In the genomic region with DNA sequence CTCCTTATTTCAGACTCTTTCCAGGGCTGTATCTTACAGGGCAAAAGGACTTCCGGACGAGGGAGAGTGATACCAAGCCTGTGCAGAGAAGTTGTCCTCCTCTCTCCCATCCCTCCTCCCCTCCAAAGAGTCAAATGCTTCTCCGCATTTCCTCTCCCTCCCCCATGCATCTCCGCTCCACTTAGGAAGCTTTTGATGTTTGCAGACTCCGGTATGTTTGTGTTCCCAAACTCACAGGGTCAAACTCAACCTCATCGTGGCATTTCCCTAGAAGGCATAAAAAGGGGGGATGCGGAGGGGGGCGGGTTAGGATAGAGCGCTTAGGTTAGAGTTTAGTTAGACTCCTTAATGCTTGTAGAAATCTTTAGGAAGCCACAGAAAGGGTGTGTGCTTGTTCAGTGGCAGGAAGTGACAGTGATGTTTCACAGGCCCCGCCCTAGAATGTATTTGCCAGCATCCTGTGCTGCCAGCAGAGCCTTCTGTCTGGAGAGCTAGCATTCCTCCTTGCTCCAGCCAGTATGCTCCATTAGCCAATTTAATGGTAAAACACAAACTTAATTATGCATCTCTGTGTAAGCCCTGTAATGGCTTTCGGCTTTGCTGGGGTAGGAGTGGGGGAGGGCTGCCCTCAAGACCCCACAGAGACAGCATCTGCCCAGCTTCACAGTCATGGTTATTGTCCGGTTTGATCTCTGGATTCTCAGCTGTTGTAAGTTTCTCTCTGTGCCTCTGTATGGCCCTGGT, we compare ENCODE assay signal across 8 mouse cellular contexts. TPM values are rescaled to one million over a fixed set of nuclear protein-coding genes. Genes with fewer than 3 reads are reported as not detected.
DNase-seq lines count a peak whose midpoint lies in the region; ATAC-seq lines count a peak whose summit lies in the region.

No protein-coding gene starts in this region.

- H3K9me3 ChIP-seq in liver, embryonic 16.5 days (replicated peaks; ENCODE audit: control insufficient read depth, low read length), result no peaks in the 10 kb centered on the region

- H3K27ac ChIP-seq in liver, embryonic 16.5 days (ENCODE audit: low read length), result peak overlapping the region; percentile 68

- 3% methylated on average over 12 of the region's 12 CpGs for WGBS in liver, embryonic 16.5 days (ENCODE audit: insufficient replicate concordance)

- ATAC-seq in inflammation-experienced regulatory T-cells, adult 6 months, result peak; percentile 98
- peak; percentile 73 for ATAC-seq in liver, embryonic 16.5 days (ENCODE audit: low read depth)

- peak overlapping the region; percentile 19; the same call in 1 of the 2 replicates for H3K9ac ChIP-seq in liver, embryonic 16.5 days (ENCODE audit: low read depth, low read length)

- H3K4me2 ChIP-seq in liver, embryonic 16.5 days (ENCODE audit: low read depth, low read length), result peak overlapping the region; percentile 69

- DNase-seq in layer of hippocampus, adult 11-12 months (ENCODE audit: low spot score), result peak; percentile 24
- no peak for DNase-seq in layer of hippocampus, adult 9-10 months (ENCODE audit: low spot score)
- peak; percentile 23 for DNase-seq in c-Kit-positive CD71-positive TER-119-positive erythroid progenitor cells, embryonic 14.5 days (ENCODE audit: low spot score)
- peak; percentile 48 for DNase-seq in gastrocnemius, postnatal 25 days
- peak; percentile 85 for DNase-seq in naive thymus-derived CD4-positive, alpha-beta T cell, adult 2 months (ENCODE audit: low read depth)
- DNase-seq in thymus, postnatal 4 days, result peak; percentile 69

- H3K27me3 ChIP-seq in liver, embryonic 16.5 days (ENCODE audit: control insufficient read depth, insufficient read depth, low read depth, low read length), result no peaks in the 10 kb centered on the region

- H3K4me1 ChIP-seq in liver, embryonic 16.5 days (ENCODE audit: control insufficient read depth, low read depth, low read length), result peaks cover 10% of the 10 kb centered on the region

- H3K36me3 ChIP-seq in liver, embryonic 16.5 days (ENCODE audit: control insufficient read depth, insufficient read depth), result no peaks in the 10 kb centered on the region

- H3K4me3 ChIP-seq in liver, embryonic 16.5 days (ENCODE audit: low read depth, low read length), result peak overlapping the region; percentile 48

RNA-seq across cellular contexts. Expression of gene Depdc1b, which starts 18.6 kb away (rescaled TPM):
- total RNA-seq in gastrocnemius, postnatal 25 days (2021), result under 1 TPM in 1 of 2 experiments, not detected in 1; 0.35 TPM
- 10 to 100 TPM in 1 of 3 experiments, under 1 TPM in 2; 0.30 to 12.3 (median 0.53) TPM for polyA plus RNA-seq in inflammation-experienced regulatory T-cells, adult 6 months (2017; shearing (Covaris generic))
- 12.8 and 13.3 TPM in 2 replicates for polyA plus RNA-seq in liver, embryonic 16.5 days (2015; fragmentation: Nextera tagmentation; extraction: Ambion mirVana)
